Mouse (Mus musculus): ENCODE results near the gene Casz1.

Gene Casz1

DNA sequence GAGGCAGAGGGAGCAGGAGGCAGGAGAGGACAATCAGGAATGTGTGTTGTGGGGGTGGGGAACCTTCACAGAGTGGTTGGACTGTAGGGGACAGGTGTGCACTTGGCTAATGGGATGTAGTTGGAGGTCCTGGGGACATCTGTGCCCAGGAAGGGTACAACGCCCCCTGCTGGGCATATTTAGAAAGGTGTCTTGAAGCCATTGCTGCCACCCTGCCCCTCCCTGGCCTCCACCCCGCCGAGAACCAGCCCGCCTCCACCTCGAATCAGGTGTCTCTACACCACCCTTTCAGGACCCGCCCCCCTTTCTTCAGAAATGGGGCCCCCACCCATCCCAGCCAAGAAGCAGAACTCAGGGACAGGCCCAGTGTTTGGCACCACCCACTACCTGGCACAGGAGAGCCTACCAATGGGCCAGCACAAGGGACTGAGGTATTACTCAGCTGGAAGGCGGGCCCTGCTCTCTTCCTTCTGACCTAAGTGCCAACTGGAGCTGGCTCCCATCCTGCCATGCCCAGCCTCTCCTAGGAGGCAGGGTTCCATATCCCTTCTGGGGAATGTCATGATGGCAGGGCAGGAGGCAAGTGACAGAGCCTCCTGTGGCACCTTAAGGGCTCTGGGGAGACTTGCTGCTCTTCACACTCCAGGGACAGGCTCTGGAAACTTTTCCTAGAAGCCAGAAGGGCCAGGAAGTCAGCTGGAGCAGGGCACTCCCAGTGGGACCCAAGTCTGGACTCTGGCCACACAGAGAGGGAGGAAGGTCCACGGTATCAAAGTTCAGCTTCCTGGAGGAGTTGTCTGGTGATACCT, 98.9 kb downstream of the Casz1 start:
- peak in 1 of 2 experiments; percentile 25 for DNase-seq (ENCODE audit: low read depth in 1 of 2, low spot score in 2 of 2)

DNA sequence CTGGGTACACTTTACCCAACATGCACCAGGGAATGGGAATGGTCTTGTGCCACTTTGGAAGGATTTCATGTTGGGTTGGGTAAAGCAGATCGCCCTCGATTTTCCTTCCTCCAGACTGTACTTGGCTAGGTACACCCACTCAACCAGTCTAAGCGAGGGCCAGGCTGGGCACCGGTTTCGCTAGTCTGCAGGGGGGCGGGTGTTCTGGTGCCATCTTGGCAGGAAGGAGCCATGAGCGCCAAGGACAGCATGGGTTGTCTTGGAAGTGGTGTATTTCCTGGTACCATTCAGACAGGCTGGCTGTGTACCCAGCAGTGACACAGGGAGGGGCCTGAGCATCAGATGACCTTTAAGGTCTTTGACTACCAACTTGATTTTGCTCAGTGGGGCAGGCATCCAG, 101.1 kb downstream of the Casz1 start:
- no peak for DNase-seq (ENCODE audit: low read depth in 1 of 2, low spot score in 2 of 2)

GRCm38 (mm10) chr4:148906806-148907205, 102.6 kb downstream of the Casz1 start:
- no peak for DNase-seq (ENCODE audit: low read depth in 1 of 2, low spot score in 2 of 2)

GRCm38 (mm10) chr4:148908214-148908681, 104.0 kb downstream of the Casz1 start:
- DNase-seq (ENCODE audit: low read depth in 1 of 2, low spot score in 2 of 2), result no peak

- DNase-seq (ENCODE audit: low read depth in 1 of 2, low spot score in 2 of 2), result no peak
Measured at GRCm38 (mm10) chr4:148908760-148909510, 104.7 kb downstream of the Casz1 start.

DNA sequence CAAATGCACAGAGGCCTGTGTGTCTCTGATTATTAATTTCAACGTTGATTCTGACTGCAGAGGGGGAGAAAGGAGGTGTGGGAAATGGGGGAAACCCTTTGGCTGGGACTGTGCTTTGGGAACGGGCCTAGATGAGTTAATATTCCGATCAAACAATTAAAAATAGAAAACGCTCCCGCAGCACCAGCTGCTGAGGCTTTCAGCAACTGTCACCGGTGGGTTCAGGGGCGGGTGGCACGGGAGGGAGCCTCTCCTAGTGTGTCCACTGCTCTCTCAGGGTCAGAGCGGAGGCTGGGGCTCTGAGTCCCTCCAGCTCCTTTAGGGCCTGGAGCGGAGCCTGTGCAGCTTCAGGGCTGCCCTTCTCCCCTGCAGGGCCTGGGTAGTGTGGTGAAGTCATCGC, 105.3 kb downstream of the Casz1 start:
- no peak for DNase-seq (ENCODE audit: low read depth in 1 of 2, low spot score in 2 of 2)

DNA sequence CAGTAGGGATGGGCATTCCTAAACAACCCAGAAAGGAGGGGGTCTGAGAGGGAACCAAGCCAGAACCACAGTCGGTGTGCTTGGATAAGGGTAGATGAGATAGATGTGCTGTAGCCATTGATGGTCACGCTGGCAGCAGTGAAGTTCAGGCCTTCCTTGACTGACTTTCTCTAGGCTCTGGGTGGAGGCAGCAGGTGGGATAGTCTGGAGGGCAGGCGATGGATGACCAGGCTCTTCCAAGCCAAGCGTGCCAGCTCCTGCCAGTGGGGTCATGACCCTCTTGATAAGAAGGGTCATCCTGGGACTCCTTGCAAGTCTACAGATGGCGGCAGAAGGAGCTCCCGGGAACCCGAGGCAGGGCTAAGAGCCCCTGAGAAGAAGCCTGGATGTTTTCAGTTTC, 107.9 kb downstream of the Casz1 start:
- DNase-seq (ENCODE audit: low read depth in 1 of 2, low spot score in 2 of 2), result no peak

- no peak for DNase-seq (ENCODE audit: low read depth in 1 of 2, low spot score in 2 of 2)
Measured at GRCm38 (mm10) chr4:148912826-148913590, 108.8 kb downstream of the Casz1 start.

DNA sequence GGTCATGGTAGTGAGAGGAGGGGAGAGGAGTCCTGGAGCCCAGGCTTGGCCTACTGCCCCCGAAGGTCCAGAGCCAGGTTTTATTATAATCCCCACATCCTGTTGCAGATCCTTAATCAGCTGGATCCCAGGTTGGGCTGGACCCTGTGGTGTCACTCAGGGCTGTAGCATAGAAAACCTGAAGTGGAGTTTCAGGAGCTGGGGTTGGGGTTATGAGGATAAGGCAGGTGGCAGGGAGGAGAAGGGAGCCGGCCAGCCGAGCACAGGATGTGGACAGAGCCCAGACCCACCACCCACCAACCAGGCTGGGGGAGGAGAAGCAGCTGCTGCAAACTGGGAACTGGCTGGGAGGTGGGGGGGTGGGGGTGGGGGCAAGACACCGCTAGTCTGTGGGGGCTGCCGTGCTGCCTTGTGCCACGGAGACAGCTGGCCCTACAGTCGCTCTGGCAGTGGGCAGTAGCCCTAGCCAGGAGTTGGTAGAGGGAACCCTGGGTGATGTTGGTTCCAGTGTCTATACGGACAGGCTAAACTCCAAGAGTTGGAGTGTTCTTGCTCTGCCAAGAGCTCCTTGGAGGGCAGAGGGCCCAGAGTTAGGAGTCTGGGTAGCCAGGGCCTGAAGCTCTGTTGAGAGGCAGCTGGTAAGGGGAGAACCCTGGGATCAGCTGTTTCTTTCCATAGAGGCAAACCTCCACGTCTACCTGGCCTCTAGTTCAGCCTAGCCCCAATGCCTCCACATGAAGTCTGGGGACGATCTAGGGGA, 110.8 kb downstream of the Casz1 start:
- no peak for DNase-seq (ENCODE audit: low read depth in 1 of 2, low spot score in 2 of 2)

DNA sequence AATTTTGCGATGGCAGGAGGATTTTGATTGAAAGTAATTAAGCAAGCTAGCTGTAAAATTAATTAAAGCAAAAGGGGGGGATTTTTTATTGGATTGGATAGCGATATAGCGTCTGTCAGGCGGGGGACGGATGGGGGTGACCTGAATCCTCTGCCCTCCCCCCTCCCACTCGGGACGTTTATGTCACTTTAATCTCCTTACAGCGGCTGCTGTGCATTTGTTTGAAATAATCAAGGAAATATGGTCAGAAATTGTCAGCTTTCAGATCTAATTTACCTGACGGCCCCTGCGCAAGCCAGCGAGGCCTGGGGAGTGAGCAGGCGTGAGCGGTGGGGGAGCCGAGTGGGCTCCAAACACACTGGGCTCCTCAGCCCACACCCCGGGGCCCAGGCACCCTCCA, 111.6 kb downstream of the Casz1 start:
- no peak for DNase-seq (ENCODE audit: low read depth in 1 of 2, low spot score in 2 of 2)

DNA sequence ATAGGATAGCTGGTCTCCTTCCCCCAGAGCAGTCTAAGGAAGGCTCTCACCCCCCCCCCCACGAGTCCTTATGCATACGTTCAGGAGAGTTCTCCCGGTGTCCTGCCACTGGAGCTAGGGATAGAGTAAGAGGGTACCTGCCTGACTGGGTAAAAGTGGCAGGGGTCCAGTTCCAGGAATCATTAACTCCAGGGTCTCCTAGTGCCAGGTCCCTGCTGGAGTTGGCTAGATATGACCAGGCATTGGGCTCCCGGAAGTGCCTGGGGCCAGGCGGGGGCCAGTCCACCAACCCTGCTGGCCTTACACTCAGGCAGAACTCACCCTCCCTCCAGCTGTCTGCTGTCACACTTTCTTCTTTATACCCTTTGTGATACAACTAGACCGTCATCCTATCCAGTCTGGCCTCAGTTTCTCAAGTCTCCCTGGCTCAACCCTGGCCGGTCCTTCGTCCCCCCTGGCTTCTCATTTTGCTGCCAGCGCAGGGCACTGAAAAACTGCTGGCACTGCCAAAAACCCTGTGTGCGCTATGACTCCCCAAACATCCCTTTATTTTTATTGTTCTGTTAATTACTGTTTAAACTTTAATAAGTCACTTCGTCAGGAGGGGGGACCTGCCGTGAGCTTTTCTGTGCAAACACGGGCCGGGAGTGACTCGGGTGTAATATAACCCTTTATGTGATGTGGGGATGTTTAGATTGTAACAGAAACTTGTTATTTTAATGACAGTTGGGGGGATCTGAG, 114.6 kb downstream of the Casz1 start:
- no peak for DNase-seq (ENCODE audit: low read depth in 1 of 2, low spot score in 2 of 2)

DNA sequence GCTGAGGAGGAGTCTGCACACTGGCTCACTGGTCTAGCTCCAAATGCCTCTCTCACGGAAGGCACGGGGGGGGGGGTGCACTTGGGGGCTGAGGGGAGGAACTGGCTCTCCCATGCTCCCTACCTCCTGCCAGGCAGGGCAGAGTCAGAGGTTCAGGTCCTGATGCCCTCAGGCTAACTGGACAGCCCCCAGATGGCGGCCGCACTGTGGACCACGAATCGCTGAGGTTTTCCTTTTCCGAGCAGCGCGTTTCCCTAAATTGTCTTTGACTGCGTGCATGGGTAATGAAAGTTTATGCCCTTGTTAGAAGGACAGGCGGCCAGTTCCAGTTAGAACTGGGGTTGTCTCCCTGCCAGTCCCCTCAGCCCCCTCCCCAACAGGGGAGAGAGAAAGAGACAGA, 116.4 kb downstream of the Casz1 start:
- DNase-seq (ENCODE audit: low read depth in 1 of 2, low spot score in 2 of 2), result no peak

- no peak for DNase-seq (ENCODE audit: low read depth in 1 of 2, low spot score in 2 of 2)
Measured at GRCm38 (mm10) chr4:148922221-148922700, 118.0 kb downstream of the Casz1 start.

GRCm38 (mm10) chr4:148923414-148923813, 119.2 kb downstream of the Casz1 start:
- DNase-seq (ENCODE audit: low read depth in 1 of 2, low spot score in 2 of 2), result no peak

- no peak for DNase-seq (ENCODE audit: low read depth in 1 of 2, low spot score in 2 of 2)
Measured at GRCm38 (mm10) chr4:148923976-148924375, 119.7 kb downstream of the Casz1 start.

GRCm38 (mm10) chr4:148925589-148926359, 121.5 kb downstream of the Casz1 start:
- DNase-seq (ENCODE audit: low read depth in 1 of 2, low spot score in 2 of 2), result no peak

GRCm38 (mm10) chr4:148926459-148926858, 122.2 kb downstream of the Casz1 start:
- no peak for DNase-seq (ENCODE audit: low read depth in 1 of 2, low spot score in 2 of 2)

- DNase-seq (ENCODE audit: low read depth in 1 of 2, low spot score in 2 of 2), result no peak
Measured at GRCm38 (mm10) chr4:148928316-148928715, 124.1 kb downstream of the Casz1 start.

DNA sequence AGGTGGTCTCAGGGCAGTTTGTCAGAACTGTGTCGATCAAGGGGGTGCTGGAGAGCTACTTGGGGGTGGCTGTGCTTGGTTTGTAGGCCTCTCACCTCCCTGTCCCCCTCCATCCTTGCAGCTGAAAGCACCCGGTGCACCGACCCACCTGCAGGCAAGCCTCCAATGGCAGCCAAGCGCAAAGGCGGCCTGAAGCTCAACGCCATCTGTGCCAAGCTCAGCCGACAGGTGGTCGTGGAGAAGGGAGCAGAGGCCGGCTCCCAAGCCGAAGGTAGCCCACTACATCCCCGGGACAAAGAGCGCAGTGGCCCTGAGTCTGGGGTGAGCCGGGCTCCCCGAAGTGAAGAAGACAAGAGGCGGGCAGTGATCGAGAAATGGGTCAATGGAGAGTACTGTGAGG, 124.6 kb downstream of the Casz1 start:
- DNase-seq (ENCODE audit: low read depth in 1 of 2, low spot score in 2 of 2), result no peak

Measured in monocyte, adult 2 months (primary cell).